Mouse (Mus musculus) ES-E14 (cell line): Measurements from ENCODE around the gene Tenm2. TPM values are rescaled to one million over a fixed set of nuclear protein-coding genes. Genes with fewer than 3 reads are reported as not detected.
A peak's percentile ranks its signal among the peaks of the same experiment; 100 is the strongest.

Source experiments
- DNase-seq: peaks from one replicate; pipeline ENCODE4 v3.0.0-alpha.2; 2013; ENCODE audit warnings: low read depth, low spot score
- H3K27ac ChIP-seq: 2 replicates; pipeline ENCODE4 v1.5.1; 2012; ENCODE audit warnings: low read depth, mild to moderate bottlenecking, low read length, moderate library complexity, mixed read lengths; ENCODE audit not compliant: poor library complexity, insufficient read depth, severe bottlenecking
- H3K36me3 ChIP-seq: 2 replicates; pipeline ENCODE4 v1.6.1; 2012; ENCODE audit warnings: mild to moderate bottlenecking, low read length, moderate library complexity, mixed read lengths; ENCODE audit not compliant: control insufficient read depth, poor library complexity, insufficient read depth, severe bottlenecking
- H3K4me1 ChIP-seq, 2 experiments: fragments of 150-350 bp in 1 of 2; sonication (generic) in 1 of 2; 2 replicates each; pipeline ENCODE4 v1.6.1; 2012; ENCODE audit warnings: low read length in 2 of 2, mild to moderate bottlenecking in 1 of 2, mixed read lengths in 1 of 2; ENCODE audit not compliant: control insufficient read depth in 2 of 2, insufficient read depth in 2 of 2, poor library complexity in 1 of 2
- H3K4me3 ChIP-seq, 2 experiments: fragments of 150-350 bp in 1 of 2; sonication (generic) in 1 of 2; 2 replicates each; pipeline ENCODE4 v1.5.1; 2012; ENCODE audit warnings: low read length in 2 of 2, low read depth in 1 of 2, mild to moderate bottlenecking in 1 of 2, mixed read lengths in 1 of 2; ENCODE audit not compliant: insufficient read depth in 1 of 2, poor library complexity in 1 of 2, severe bottlenecking in 1 of 2
- H3K9ac ChIP-seq: 2 replicates; pipeline ENCODE4 v1.6.1; 2012; ENCODE audit warnings: low read depth, mild to moderate bottlenecking, low read length, mixed read lengths; ENCODE audit not compliant: poor library complexity, insufficient read depth, severe bottlenecking
- H3K9me3 ChIP-seq: fragments of 150-350 bp; sonication (generic); 2 replicates; pipeline ENCODE4 v1.6.1; 2012; ENCODE audit warnings: low read depth, mild to moderate bottlenecking, low read length; ENCODE audit not compliant: control insufficient read depth, insufficient read depth
- CHD2 ChIP-seq: IDR thresholded peaks from 2 replicates; pipeline ENCODE4 v1.6.1; 2014; ENCODE audit warnings: mild to moderate bottlenecking, low read depth, low read length, inconsistent platforms
- HCFC1 ChIP-seq: IDR thresholded peaks from 2 replicates; pipeline ENCODE4 v1.6.1; 2012; ENCODE audit warnings: low read length, inconsistent platforms, borderline replicate concordance; ENCODE audit not compliant: insufficient read depth
- MAFK ChIP-seq: IDR thresholded peaks from 2 replicates; pipeline ENCODE4 v1.6.1; 2014; ENCODE audit warnings: mild to moderate bottlenecking, low read depth, low read length, inconsistent platforms; ENCODE audit not compliant: insufficient read depth
- ZC3H11A ChIP-seq: IDR thresholded peaks from 2 replicates; pipeline ENCODE4 v1.6.1; 2012; ENCODE audit warnings: low read depth, mild to moderate bottlenecking, inconsistent platforms, low read length, borderline replicate concordance
- ZNF384 ChIP-seq: IDR thresholded peaks from 2 replicates; pipeline ENCODE4 v1.6.1; 2012; ENCODE audit warnings: low read depth, low read length, inconsistent platforms
- in situ Hi-C, 2 experiments: fragments of 600-800 bp; cut with MboI; formaldehyde crosslinking; loops; one replicate each; pipeline ENCODE4 v1.15.1; 2025; ENCODE audit warnings: low sequenced_read_pairs in 2 of 2, inconsistent platforms in 1 of 2; ENCODE audit not compliant: unreplicated experiment in 2 of 2
- total RNA-seq: library from RNA; depleted of rRNA; stranded (reverse); fragments of 300-350 nt; gene quantifications from 2 replicates; pipeline ENCODE4 v1.2.3, GENCODE M21; 2012

Tenm2 gene
- total RNA-seq, 1 experiment, result 0.04 TPM

DNA sequence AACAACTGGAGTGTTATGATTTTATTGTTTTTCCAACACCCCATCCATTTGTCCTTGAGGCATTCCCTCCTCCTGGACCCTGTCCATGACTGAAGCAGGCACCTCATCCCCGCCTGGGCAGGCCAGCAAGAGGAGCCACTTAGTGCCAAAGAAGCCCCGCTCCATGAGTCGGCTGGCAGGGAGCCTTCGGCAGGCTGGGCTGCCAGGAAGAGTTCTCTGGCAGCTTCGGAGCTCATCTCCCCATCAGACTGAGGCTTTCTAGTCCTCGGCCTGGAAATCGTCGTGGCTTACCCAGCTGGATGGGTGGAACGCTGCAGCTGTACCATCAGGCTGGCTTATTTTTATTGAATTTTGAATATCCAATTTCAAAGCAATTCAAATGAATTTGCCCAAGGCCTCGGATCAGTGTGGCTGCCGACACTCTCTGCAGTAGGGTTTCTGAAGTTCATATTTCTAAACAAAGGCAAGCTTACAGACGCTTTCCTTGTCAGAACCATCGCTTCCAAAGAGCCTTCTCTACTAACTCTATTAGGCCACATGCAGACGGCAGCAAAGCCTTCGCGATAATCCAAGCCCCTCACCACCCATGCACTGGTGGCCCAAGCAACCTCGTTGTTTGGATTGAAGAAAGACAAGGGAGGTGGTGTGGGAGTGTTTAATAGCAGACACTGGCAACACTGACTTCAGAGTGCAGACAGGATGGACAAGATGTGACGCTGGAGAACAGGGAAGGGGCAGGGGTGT is 991.8 kb downstream of the Tenm2 start:
- H3K36me3 ChIP-seq, result no peaks in the 10 kb centered on the region
- no peak for DNase-seq
- H3K4me1 ChIP-seq, result no peaks in the 10 kb centered on the region
- in situ Hi-C loops, result no loop called here
- H3K27ac ChIP-seq, result peak overlapping the region; percentile 12; the same call in 1 of the 2 replicates
- H3K4me3 ChIP-seq, result no peak overlapping the region
- no peak overlapping the region for H3K9ac ChIP-seq
- TF ChIP-seq CHD2 (no peak), ZNF384 (no peak), MAFK (no peak), HCFC1 (no peak), ZC3H11A (no peak)
- H3K9me3 ChIP-seq, result no peaks in the 10 kb centered on the region

GRCm38 (mm10) chr11:36238890-36239289 is 996.9 kb downstream of the Tenm2 start:
- Histone ChIP-seq H3K36me3 (no peaks in the 10 kb centered on the region), H3K9me3 (no peaks in the 10 kb centered on the region), H3K9ac (no peak overlapping the region), H3K4me3 (no peak overlapping the region), H3K27ac (no peak overlapping the region), H3K4me1 (no peaks in the 10 kb centered on the region)
- no peak for TF ChIP-seq MAFK
- TF ChIP-seq ZC3H11A, result no peak
- no peak for TF ChIP-seq ZNF384
- no peak for TF ChIP-seq CHD2
- TF ChIP-seq HCFC1, result no peak
- no peak for DNase-seq
- in situ Hi-C loops, result no loop called here

DNA sequence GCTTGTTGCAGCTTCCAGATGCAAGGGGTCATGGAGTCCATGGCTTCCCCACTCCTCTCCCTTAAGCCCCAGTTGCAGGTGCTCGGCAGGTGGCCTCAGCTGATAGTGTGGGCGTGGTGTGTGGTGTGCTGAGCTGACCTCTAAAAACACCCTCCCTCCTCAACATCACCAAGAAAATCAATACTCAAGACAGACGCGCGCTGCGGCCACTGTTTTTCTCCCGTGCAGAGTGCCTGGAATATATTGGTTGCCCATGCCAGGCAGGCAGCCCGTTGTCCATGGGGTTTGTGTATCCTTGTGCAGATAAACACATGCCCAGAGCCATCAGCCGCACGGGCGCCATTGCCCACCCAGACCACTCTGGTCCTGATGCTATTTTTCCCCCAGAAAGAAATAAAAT is 1007.1 kb downstream of the Tenm2 start:
- no peaks in the 10 kb centered on the region for H3K36me3 ChIP-seq
- no peak for DNase-seq
- H3K27ac ChIP-seq, result no peak overlapping the region
- no peak for TF ChIP-seq CHD2
- TF ChIP-seq ZC3H11A, result no peak
- H3K4me3 ChIP-seq, result no peak overlapping the region
- no peaks in the 10 kb centered on the region for H3K9me3 ChIP-seq
- in situ Hi-C loops, result no loop called here
- H3K9ac ChIP-seq, result no peak overlapping the region
- no peaks in the 10 kb centered on the region for H3K4me1 ChIP-seq

DNA sequence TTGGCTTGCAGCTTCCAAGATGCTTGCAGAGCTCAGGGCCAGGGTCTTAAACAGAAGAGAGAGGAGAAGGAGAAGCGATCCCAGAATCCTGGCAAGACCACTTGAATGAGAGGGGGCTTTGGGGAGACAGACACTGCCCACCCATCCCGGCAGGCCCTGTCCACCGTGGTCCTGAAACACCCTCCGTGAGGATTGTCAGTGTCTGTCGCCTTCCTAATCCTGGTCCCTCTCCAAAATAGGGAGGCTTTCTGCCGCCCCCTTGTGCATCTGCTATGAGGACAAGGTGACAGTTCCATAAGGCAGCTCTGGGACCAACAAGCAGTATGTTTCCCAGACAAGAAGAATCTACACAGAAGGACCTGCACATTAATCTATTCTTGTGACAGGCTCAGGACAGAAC is 1007.6 kb downstream of the Tenm2 start:
- Histone ChIP-seq H3K27ac (no peak overlapping the region), H3K4me1 (no peaks in the 10 kb centered on the region), H3K4me3 (no peak overlapping the region), H3K36me3 (no peaks in the 10 kb centered on the region), H3K9ac (no peak overlapping the region), H3K9me3 (no peaks in the 10 kb centered on the region)
- DNase-seq, result no peak
- in situ Hi-C loops, result no loop called here
- TF ChIP-seq CHD2 (no peak), ZNF384 (no peak), ZC3H11A (no peak), HCFC1 (no peak), MAFK (no peak)

GRCm38 (mm10) chr11:36226061-36226460 is 1009.7 kb downstream of the Tenm2 start:
- Histone ChIP-seq H3K27ac (no peak overlapping the region), H3K4me1 (peaks cover 0 to 2% of the 10 kb centered on the region in 2 experiments; a peak in 1 of 4 replicates), H3K4me3 (no peak overlapping the region), H3K36me3 (no peaks in the 10 kb centered on the region), H3K9ac (no peak overlapping the region), H3K9me3 (no peaks in the 10 kb centered on the region)
- no peak for DNase-seq
- TF ChIP-seq HCFC1 (no peak), ZC3H11A (no peak), ZNF384 (no peak), CHD2 (no peak), MAFK (no peak)
- in situ Hi-C loops, result no loop called here
